Comparison of ENCODE assay signal across 10 mouse cellular contexts in genomic region chr10:40151852-40152549, GRCm38 (mm10). TPM values are rescaled to one million over a fixed set of nuclear protein-coding genes. Genes with fewer than 3 reads are reported as not detected.
DNase-seq lines count a peak whose midpoint lies in the region; ATAC-seq and TF ChIP-seq lines count a peak whose summit lies in the region.
"Had no signal": no experiment of that assay in that cellular context is flagged by ENCODE, and none has a peak within 500 bp of the region (broad histone marks: within the 10 kb centered on the region; RNA-seq: fewer than 3 reads in every experiment).

No protein-coding gene starts in this region.

- H3K4me2 ChIP-seq in intestine, embryonic 14.5 days (ENCODE audit: low read length): no peak overlapping the region
- no peak overlapping the region for H3K4me2 ChIP-seq in liver, embryonic 14.5 days (ENCODE audit: low read depth)
- H3K4me2 ChIP-seq in forebrain, embryonic 11.5 days (ENCODE audit: low read depth, low read length, severe bottlenecking): no peak overlapping the region
- no peak overlapping the region for H3K4me2 ChIP-seq in midbrain, embryonic 15.5 days
- H3K4me2 ChIP-seq: neural tube, embryonic 13.5 days had no signal

- no peak for TF ChIP-seq CTCF in liver, embryonic 14.5 days (IDR thresholded peaks at IDR 0.05; ENCODE audit: low read depth)

- H3K27me3 ChIP-seq in intestine, embryonic 14.5 days (replicated peaks; ENCODE audit: control insufficient read depth, insufficient read depth, low read length): no peaks in the 10 kb centered on the region
- H3K27me3 ChIP-seq in liver, embryonic 14.5 days (ENCODE audit: control insufficient read depth, insufficient read depth, low read length): no peaks in the 10 kb centered on the region
- no peaks in the 10 kb centered on the region for H3K27me3 ChIP-seq in forebrain, embryonic 11.5 days (ENCODE audit: control insufficient read depth, insufficient read depth, low read length)
- H3K27me3 ChIP-seq in midbrain, embryonic 15.5 days (replicated peaks): no peaks in the 10 kb centered on the region
- H3K27me3 ChIP-seq: neural tube, embryonic 13.5 days had no signal

- H3K9ac ChIP-seq in intestine, embryonic 14.5 days (ENCODE audit: low read length): no peak overlapping the region
- H3K9ac ChIP-seq in liver, embryonic 14.5 days (replicated peaks): no peak overlapping the region
- no peak overlapping the region for H3K9ac ChIP-seq in forebrain, embryonic 11.5 days (ENCODE audit: low read length)
- no peak overlapping the region for H3K9ac ChIP-seq in midbrain, embryonic 15.5 days
- H3K9ac ChIP-seq: neural tube, embryonic 13.5 days had no signal

- TF ChIP-seq EP300 in liver, embryonic 14.5 days (IDR thresholded peaks at IDR 0.05; ENCODE audit: low read depth): no peak

- WGBS in intestine, embryonic 14.5 days: 54% methylated on average over 8 of the region's 8 CpGs
- 61% methylated on average over 8 of the region's 8 CpGs for WGBS in liver, embryonic 14.5 days (ENCODE audit: insufficient replicate concordance)
- 75% methylated on average over 8 of the region's 8 CpGs for WGBS in forebrain, embryonic 11.5 days
- WGBS in midbrain, embryonic 15.5 days: 73% methylated on average over 8 of the region's 8 CpGs

- H3K27ac ChIP-seq in intestine, embryonic 14.5 days (ENCODE audit: low read depth): no peak overlapping the region; the same call in 1 of the 2 replicates
- H3K27ac ChIP-seq in liver, embryonic 14.5 days: peak overlapping the region; percentile 51
- H3K27ac ChIP-seq in forebrain, embryonic 11.5 days (ENCODE audit: low read depth, low read length): no peak overlapping the region
- no peak overlapping the region for H3K27ac ChIP-seq in midbrain, embryonic 15.5 days
- H3K27ac ChIP-seq: heart, adult 2 months; neural tube, embryonic 13.5 days had no signal

- H3K9me3 ChIP-seq in intestine, embryonic 14.5 days (ENCODE audit: control insufficient read depth, low read length): no peaks in the 10 kb centered on the region
- H3K9me3 ChIP-seq in liver, embryonic 14.5 days (ENCODE audit: control insufficient read depth, low read length): no peaks in the 10 kb centered on the region
- no peaks in the 10 kb centered on the region for H3K9me3 ChIP-seq in forebrain, embryonic 11.5 days (ENCODE audit: control insufficient read depth, low read length)
- H3K9me3 ChIP-seq in midbrain, embryonic 15.5 days: no peaks in the 10 kb centered on the region
- H3K9me3 ChIP-seq: neural tube, embryonic 13.5 days had no signal

- no peaks in the 10 kb centered on the region for H3K4me1 ChIP-seq in intestine, embryonic 14.5 days (replicated peaks; ENCODE audit: control insufficient read depth, insufficient read depth, low read length)
- peaks cover 56 to 63% of the 10 kb centered on the region in 2 experiments for H3K4me1 ChIP-seq in liver, embryonic 14.5 days (replicated peaks; ENCODE audit: control insufficient read depth in 2 of 2, insufficient read depth in 2 of 2, low read length in 1 of 2)
- 0 out of 2 replicates have a peak, but pooled peaks cover 1% of the 10 kb centered on the region for H3K4me1 ChIP-seq in forebrain, embryonic 11.5 days (replicated peaks; ENCODE audit: control insufficient read depth, insufficient read depth, low read length)
- H3K4me1 ChIP-seq in midbrain, embryonic 15.5 days: no peaks in the 10 kb centered on the region

- 0 out of 2 replicates have a peak, but pooled peaks have one; percentile 60 for ATAC-seq in intestine, embryonic 14.5 days (replicated peaks; ENCODE audit: low FRiP score, low TSS enrichment, low read depth)
- no peak for ATAC-seq in liver, embryonic 14.5 days (ENCODE audit: insufficient read depth)
- ATAC-seq in forebrain, embryonic 11.5 days (replicated peaks; ENCODE audit: low FRiP score): no peak
- no peak for ATAC-seq in midbrain, embryonic 15.5 days (replicated peaks)

- peak; percentile 39 for DNase-seq in kidney, adult 9 months
- no peak for DNase-seq in kidney, adult 8-10 months
- DNase-seq in adrenal gland, postnatal 10 days: peak; percentile 53
- peak; percentile 58 for DNase-seq in intestine, embryonic 14.5 days (ENCODE audit: low spot score)
- DNase-seq in liver, embryonic 14.5 days (ENCODE audit: low read depth in 3 of 3, low spot score in 3 of 3): no peak
- DNase-seq in yolk sac, embryonic 10.5 days (ENCODE audit: low spot score): no peak
- DNase-seq in forebrain, embryonic 11.5 days (ENCODE audit: low spot score): no peak
- DNase-seq: heart, adult 2 months had no signal

- no peak overlapping the region for H3K4me3 ChIP-seq in intestine, embryonic 14.5 days (ENCODE audit: low read depth, low read length)
- H3K4me3 ChIP-seq in liver, embryonic 14.5 days (ENCODE audit: insufficient read depth in 1 of 2, low read depth in 2 of 2, low read length in 2 of 2): no peak overlapping the region
- no peak overlapping the region for H3K4me3 ChIP-seq in forebrain, embryonic 11.5 days (ENCODE audit: low read depth, low read length)
- no peak overlapping the region for H3K4me3 ChIP-seq in midbrain, embryonic 15.5 days
- H3K4me3 ChIP-seq: heart, adult 2 months; neural tube, embryonic 13.5 days had no signal

- no peaks in the 10 kb centered on the region for H3K36me3 ChIP-seq in intestine, embryonic 14.5 days (ENCODE audit: control insufficient read depth, insufficient read depth, low read length)
- H3K36me3 ChIP-seq in liver, embryonic 14.5 days (replicated peaks; ENCODE audit: control insufficient read depth, insufficient read depth, low read depth): no peaks in the 10 kb centered on the region
- H3K36me3 ChIP-seq in forebrain, embryonic 11.5 days (ENCODE audit: control insufficient read depth, insufficient read depth, low read length): no peaks in the 10 kb centered on the region
- no peaks in the 10 kb centered on the region for H3K36me3 ChIP-seq in midbrain, embryonic 15.5 days (replicated peaks)
- H3K36me3 ChIP-seq: neural tube, embryonic 13.5 days had no signal

RNA-seq across cellular contexts. Expression of gene Slc16a10, which starts 9.9 kb away (rescaled TPM):
- 10 to 100 TPM; 17.0 to 18.4 TPM for total RNA-seq in adrenal gland, postnatal 10 days (2021)
- 26.2 and 26.6 TPM in 2 replicates for polyA plus RNA-seq in intestine, embryonic 14.5 days (2014; fragmentation: Nextera tagmentation; extraction: Ambion mirVana)
- 32.8 and 33.8 TPM in 2 replicates for polyA plus RNA-seq in liver, embryonic 14.5 days (2012; rRNA removed)
- 63.5 and 69.3 TPM in 2 replicates for polyA plus RNA-seq in liver, embryonic 14.5 days (2014; fragmentation: Nextera tagmentation; extraction: Ambion mirVana)
- 6.2 and 9.1 TPM in 2 replicates for polyA plus RNA-seq in forebrain, embryonic 11.5 days (2014; fragmentation: Nextera tagmentation; extraction: Ambion mirVana)
- 3.6 and 4.1 TPM in 2 replicates for polyA plus RNA-seq in midbrain, embryonic 15.5 days (2015; fragmentation: Nextera tagmentation; extraction: Ambion mirVana)

Comparison
In these comparisons a context has a peak if more than half of its experiments do, and no peak if none do; other contexts are left out.
1. DNase-seq: peak in kidney, adult 9 months (single experiment), adrenal gland, postnatal 10 days (single experiment) and intestine, embryonic 14.5 days (single experiment); none in kidney, adult 8-10 months (0 of 2), liver, embryonic 14.5 days (0 of 3), yolk sac, embryonic 10.5 days (single experiment) and forebrain, embryonic 11.5 days (single experiment).